Mouse (Mus musculus): ENCODE data around the gene Fndc3b. TPM values are rescaled to one million over a fixed set of nuclear protein-coding genes. Genes with fewer than 3 reads are reported as not detected.

The Fndc3b gene
- polyA plus RNA-seq, 1 experiment from 2014 or later = 21.9 TPM

- Histone ChIP-seq H3K27ac (0 out of 2 replicates have a peak overlapping the region, but pooled peaks have one; percentile 36), H3K4me1 (peaks cover 57% of the 10 kb centered on the region)
- 73% methylated on average over 9 of the region's 9 CpGs for WGBS
Measured at GRCm38 (mm10) chr3:27704641-27705040, 6.5 kb downstream of the Fndc3b start.

GRCm38 (mm10) chr3:27703531-27703930, 7.6 kb downstream of the Fndc3b start:
- no peak overlapping the region for H3K4me3 ChIP-seq
- H3K27ac ChIP-seq = no peak overlapping the region
- H3K9me3 ChIP-seq = no peaks in the 10 kb centered on the region
- WGBS = 85% methylated on average over 8 of the region's 8 CpGs
- no peaks in the 10 kb centered on the region for H3K27me3 ChIP-seq (ENCODE audit: insufficient read depth, poor library complexity, severe bottlenecking)
- DNase-seq (ENCODE audit: low spot score) = no peak
- H3K36me3 ChIP-seq = peaks cover 9% of the 10 kb centered on the region
- H3K4me1 ChIP-seq = peaks cover 55% of the 10 kb centered on the region

More at GRCm38 (mm10) chr3:27704641-27705040, 6.5 kb downstream of the Fndc3b start:
- no peak for DNase-seq (ENCODE audit: low spot score)
- peaks cover 7% of the 10 kb centered on the region for H3K36me3 ChIP-seq
- H3K9me3 ChIP-seq = no peaks in the 10 kb centered on the region
- H3K27me3 ChIP-seq (ENCODE audit: insufficient read depth, poor library complexity, severe bottlenecking) = no peaks in the 10 kb centered on the region
- H3K4me3 ChIP-seq = no peak overlapping the region

GRCm38 (mm10) chr3:27703081-27703480, 8.0 kb downstream of the Fndc3b start:
- WGBS = 85% methylated on average over 2 of the region's 2 CpGs
- DNase-seq (ENCODE audit: low spot score) = no peak
- H3K36me3 ChIP-seq = peaks cover 9% of the 10 kb centered on the region
- no peak overlapping the region for H3K4me3 ChIP-seq
- no peaks in the 10 kb centered on the region for H3K9me3 ChIP-seq
- H3K4me1 ChIP-seq = peaks cover 55% of the 10 kb centered on the region
- no peaks in the 10 kb centered on the region for H3K27me3 ChIP-seq (ENCODE audit: insufficient read depth, poor library complexity, severe bottlenecking)
- H3K27ac ChIP-seq = no peak overlapping the region

GRCm38 (mm10) chr3:27698671-27699070, 12.4 kb downstream of the Fndc3b start:
- H3K36me3 ChIP-seq = peaks cover 7% of the 10 kb centered on the region
- DNase-seq (ENCODE audit: low spot score) = no peak
- 82% methylated on average over 6 of the region's 6 CpGs for WGBS
- H3K4me1 ChIP-seq = peaks cover 44% of the 10 kb centered on the region
- no peaks in the 10 kb centered on the region for H3K27me3 ChIP-seq (ENCODE audit: insufficient read depth, poor library complexity, severe bottlenecking)
- H3K4me3 ChIP-seq = no peak overlapping the region
- H3K9me3 ChIP-seq = no peaks in the 10 kb centered on the region
- peak overlapping the region; percentile 23; the same call in 1 of the 2 replicates for H3K27ac ChIP-seq

GRCm38 (mm10) chr3:27696449-27696797, 14.7 kb downstream of the Fndc3b start:
- Histone ChIP-seq H3K27me3 (ENCODE audit: insufficient read depth, poor library complexity, severe bottlenecking) (no peaks in the 10 kb centered on the region), H3K4me1 (peaks cover 42% of the 10 kb centered on the region), H3K9me3 (no peaks in the 10 kb centered on the region), H3K4me3 (no peak overlapping the region), H3K27ac (no peak overlapping the region), H3K36me3 (0 out of 2 replicates have a peak, but pooled peaks cover 2% of the 10 kb centered on the region)
- 73% methylated on average over 5 of the region's 5 CpGs for WGBS
- DNase-seq (ENCODE audit: low spot score) = no peak

- H3K27me3 ChIP-seq (ENCODE audit: insufficient read depth, poor library complexity, severe bottlenecking) = no peaks in the 10 kb centered on the region
- H3K4me1 ChIP-seq = peaks cover 46% of the 10 kb centered on the region
- no peak overlapping the region for H3K27ac ChIP-seq
- 0 out of 2 replicates have a peak, but pooled peaks cover 2% of the 10 kb centered on the region for H3K36me3 ChIP-seq
- WGBS = 74% methylated on average over 16 of the region's 16 CpGs
- DNase-seq (ENCODE audit: low spot score) = no peak
- no peaks in the 10 kb centered on the region for H3K9me3 ChIP-seq
- H3K4me3 ChIP-seq = no peak overlapping the region
Measured at GRCm38 (mm10) chr3:27695612-27696448, 15.3 kb downstream of the Fndc3b start.

GRCm38 (mm10) chr3:27694586-27694985, 16.5 kb downstream of the Fndc3b start:
- no peak for DNase-seq (ENCODE audit: low spot score)
- 0 out of 2 replicates have a peak, but pooled peaks cover 2% of the 10 kb centered on the region for H3K36me3 ChIP-seq
- H3K27me3 ChIP-seq (ENCODE audit: insufficient read depth, poor library complexity, severe bottlenecking) = no peaks in the 10 kb centered on the region
- peaks cover 51% of the 10 kb centered on the region for H3K4me1 ChIP-seq
- no peak overlapping the region for H3K4me3 ChIP-seq
- H3K9me3 ChIP-seq = no peaks in the 10 kb centered on the region
- 63% methylated on average over 10 of the region's 10 CpGs for WGBS
- no peak overlapping the region for H3K27ac ChIP-seq

GRCm38 (mm10) chr3:27694111-27694510, 17.0 kb downstream of the Fndc3b start:
- Histone ChIP-seq H3K4me1 (peaks cover 55% of the 10 kb centered on the region), H3K4me3 (no peak overlapping the region), H3K27me3 (ENCODE audit: insufficient read depth, poor library complexity, severe bottlenecking) (no peaks in the 10 kb centered on the region), H3K36me3 (0 out of 2 replicates have a peak, but pooled peaks cover 2% of the 10 kb centered on the region), H3K9me3 (no peaks in the 10 kb centered on the region), H3K27ac (no peak overlapping the region)
- WGBS = 85% methylated on average over 5 of the region's 5 CpGs
- DNase-seq (ENCODE audit: low spot score) = no peak

- no peaks in the 10 kb centered on the region for H3K9me3 ChIP-seq
- peaks cover 4% of the 10 kb centered on the region; the same call in 1 of the 2 replicates for H3K36me3 ChIP-seq
- WGBS = 85% methylated on average over 9 of the region's 9 CpGs
- H3K27me3 ChIP-seq (ENCODE audit: insufficient read depth, poor library complexity, severe bottlenecking) = no peaks in the 10 kb centered on the region
- peaks cover 53% of the 10 kb centered on the region for H3K4me1 ChIP-seq
- DNase-seq (ENCODE audit: low spot score) = no peak
- no peak overlapping the region for H3K27ac ChIP-seq
- no peak overlapping the region for H3K4me3 ChIP-seq
Measured at GRCm38 (mm10) chr3:27691486-27692160, 19.5 kb downstream of the Fndc3b start.

- Histone ChIP-seq H3K4me3 (no peak overlapping the region), H3K36me3 (peaks cover 9% of the 10 kb centered on the region; the same call in 1 of the 2 replicates), H3K27me3 (ENCODE audit: insufficient read depth, poor library complexity, severe bottlenecking) (no peaks in the 10 kb centered on the region), H3K27ac (peak overlapping the region; percentile 60; the same call in 1 of the 2 replicates), H3K4me1 (peaks cover 48% of the 10 kb centered on the region), H3K9me3 (no peaks in the 10 kb centered on the region)
- DNase-seq (ENCODE audit: low spot score) = no peak
- 64% methylated on average over 6 of the region's 6 CpGs for WGBS
Measured at GRCm38 (mm10) chr3:27690030-27690429, 21.1 kb downstream of the Fndc3b start.

GRCm38 (mm10) chr3:27689149-27689865, 21.8 kb downstream of the Fndc3b start:
- Histone ChIP-seq H3K9me3 (no peaks in the 10 kb centered on the region), H3K36me3 (peaks cover 13% of the 10 kb centered on the region; the same call in 1 of the 2 replicates), H3K4me3 (no peak overlapping the region), H3K4me1 (peaks cover 50% of the 10 kb centered on the region), H3K27ac (peak overlapping the region; percentile 60; the same call in 1 of the 2 replicates), H3K27me3 (ENCODE audit: insufficient read depth, poor library complexity, severe bottlenecking) (no peaks in the 10 kb centered on the region)
- no peak for DNase-seq (ENCODE audit: low spot score)
- 81% methylated on average over 12 of the region's 12 CpGs for WGBS

- 83% methylated on average over 19 of the region's 19 CpGs for WGBS
- Histone ChIP-seq H3K27me3 (ENCODE audit: insufficient read depth, poor library complexity, severe bottlenecking) (no peaks in the 10 kb centered on the region), H3K4me3 (no peak overlapping the region), H3K9me3 (no peaks in the 10 kb centered on the region), H3K4me1 (peaks cover 55% of the 10 kb centered on the region), H3K36me3 (peaks cover 15% of the 10 kb centered on the region; the same call in 1 of the 2 replicates), H3K27ac (no peak overlapping the region)
- no peak for DNase-seq (ENCODE audit: low spot score)
Measured at GRCm38 (mm10) chr3:27686732-27687491, 24.2 kb downstream of the Fndc3b start.
